Mouse (Mus musculus) bone marrow, adult 2 months (tissue): Measurements from ENCODE around the gene Sgsh.

Experiments used
- CTCF ChIP-seq: fragments of 200-500 bp; IDR thresholded peaks from 2 replicates; pipeline ENCODE4 v1.5.1; 2011; ENCODE audit warnings: low read length, control low read depth; ENCODE audit not compliant: control insufficient read depth, insufficient read depth
- POLR2A ChIP-seq: fragments of 200-500 bp; IDR thresholded peaks from 2 replicates; pipeline ENCODE4 v1.6.1; 2011; ENCODE audit warnings: low read depth, mild to moderate bottlenecking, control low read depth, low read length, borderline replicate concordance; ENCODE audit not compliant: control insufficient read depth

DNA sequence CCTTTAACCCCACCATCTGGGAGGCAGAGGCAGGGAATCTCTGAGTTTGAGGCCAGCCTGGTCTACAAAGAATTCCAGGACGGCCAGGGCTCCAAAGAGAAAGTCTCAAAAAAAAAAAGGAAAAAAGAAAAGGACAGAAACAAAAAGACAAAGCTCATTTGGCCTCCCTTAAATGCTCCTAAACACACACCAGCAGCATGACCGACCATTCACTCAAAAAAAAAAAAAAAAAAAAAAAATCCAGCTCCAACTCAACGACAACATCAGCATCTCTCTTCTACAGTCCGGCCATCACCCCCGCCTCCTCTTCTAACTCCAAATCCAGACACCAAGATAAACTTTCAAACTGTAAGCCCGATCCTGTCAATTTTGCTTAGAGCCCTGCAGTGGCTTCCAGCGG, 56.4 kb downstream of the Sgsh start:
- TF ChIP-seq POLR2A (no peak), CTCF (no peak)
